Mouse (Mus musculus): ENCODE measurements at regions not wholly inside any gene's neighbourhood (a gene's known extent, or its start where the extent isn't known, plus 50 kb on each side); places are given as distances from the start of the nearest gene placed in this dataset.

DNA sequence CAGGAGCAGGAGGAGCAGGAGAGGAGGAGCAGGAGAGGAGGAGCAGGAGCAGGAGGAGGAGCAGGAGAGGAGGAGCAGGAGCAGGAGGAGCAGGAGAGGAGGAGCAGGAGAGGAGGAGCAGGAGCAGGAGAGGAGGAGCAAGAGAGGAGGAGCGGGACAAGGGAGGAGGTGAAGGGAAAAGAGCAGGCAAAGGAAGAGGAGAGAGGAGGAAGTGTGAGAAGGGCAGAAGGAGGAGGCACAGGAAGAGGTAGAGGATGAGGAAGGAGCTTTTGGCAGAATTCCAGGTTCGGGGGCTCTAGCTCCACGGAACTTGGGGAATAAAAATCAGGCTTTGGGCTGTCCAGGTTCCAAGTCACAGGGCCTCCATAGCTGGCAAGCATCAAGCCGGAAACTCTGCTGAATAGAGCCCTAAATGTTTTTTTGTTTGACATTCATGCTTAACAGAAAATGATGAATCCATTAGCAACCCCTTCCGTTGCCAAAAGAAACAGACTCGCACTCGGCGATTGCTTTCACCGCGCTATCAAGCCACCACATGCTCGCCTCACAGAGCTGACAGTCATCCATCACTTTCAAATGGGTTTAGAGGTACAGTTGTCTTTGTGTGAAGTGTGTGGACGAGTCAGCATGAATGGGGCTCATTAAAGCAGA, 528.7 kb upstream of the Atp11b start:
- TF ChIP-seq CTCF (IDR thresholded peaks at IDR 0.05; ENCODE audit: extremely low read depth, insufficient read depth, insufficient read length, insufficient replicate concordance) (no peak), POLR2A (IDR thresholded peaks at IDR 0.05; ENCODE audit: low read depth, low read length) (no peak)

All from spleen, adult 2 months (tissue).